Mouse (Mus musculus) kidney, adult 2 months (tissue): ENCODE measurements around the gene 2810408A11Rik.

ENCODE experiments used
- CTCF ChIP-seq: fragments of 200-500 bp; conservative IDR thresholded peaks from 2 replicates; pipeline ENCODE4 v1.5.1; 2011; ENCODE audit warnings: low read depth, mild to moderate bottlenecking, control low read depth, low read length, moderate library complexity, mixed read lengths; ENCODE audit not compliant: insufficient read depth, insufficient read length
- POLR2A ChIP-seq: fragments of 200-500 bp; IDR thresholded peaks from one replicate; pipeline ENCODE4 v1.6.1; 2011; ENCODE audit warnings: low read depth, low read length, control low read depth

GRCm38 (mm10) chr11:69899870-69900269, 917 bp downstream of the 2810408A11Rik start:
- TF ChIP-seq CTCF (no peak), POLR2A (no peak)
